Mouse (Mus musculus): ENCODE results near the gene Catip. TPM values are rescaled to one million over a fixed set of nuclear protein-coding genes. Genes with fewer than 3 reads are reported as not detected.
"Not testable (repeated sequence)": the region's sequence is repeated elsewhere in the genome, so short reads cannot be mapped to it uniquely, and the experiment has no call there.

Catip gene
- total RNA-seq (2021), result 1 to 10 TPM; 1.2 to 1.7 TPM
- long read RNA-seq, partial matches to known transcripts, result 1 of 2 reads
- long read RNA-seq, other reads (novel, unspliced or antisense), result 1 of 2 reads

- DNase-seq (ENCODE audit: low spot score in 2 of 2), result peak; percentile 76 to 78
Measured at GRCm38 (mm10) chr1:74361812-74362211, at the start of gene Catip. TSS of gene Catip (plus strand) at chr1:74362108.

GRCm38 (mm10) chr1:74313049-74313692 lies 48.7 kb upstream of the Catip start:
- DNase-seq (ENCODE audit: low spot score in 2 of 2), result peak; percentile 60 to 74

DNA sequence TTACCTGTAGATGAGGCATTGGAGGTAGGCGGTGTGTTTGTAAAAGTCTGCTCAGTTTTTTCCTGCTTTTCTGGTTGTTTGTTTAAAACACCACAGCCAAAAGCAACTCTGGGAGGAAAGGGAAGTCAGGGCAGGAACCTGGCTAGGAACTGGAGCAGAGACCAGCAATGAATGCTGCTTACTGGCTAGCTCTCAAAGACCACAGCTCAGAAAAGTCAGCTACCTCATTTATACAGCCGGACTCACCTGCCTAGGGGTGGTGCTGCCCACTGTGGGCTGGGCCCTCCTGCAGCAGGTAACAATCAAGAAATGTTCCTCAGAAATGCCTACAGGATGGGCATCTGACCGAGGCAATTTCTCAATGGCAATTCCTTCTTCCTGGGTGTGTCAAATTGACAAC lies 47.1 kb upstream of the Catip start:
- no peak for DNase-seq (ENCODE audit: low spot score in 2 of 2)

- no peak for DNase-seq (ENCODE audit: low spot score in 2 of 2)
Measured at GRCm38 (mm10) chr1:74316114-74316827, 45.6 kb upstream of the Catip start.

DNA sequence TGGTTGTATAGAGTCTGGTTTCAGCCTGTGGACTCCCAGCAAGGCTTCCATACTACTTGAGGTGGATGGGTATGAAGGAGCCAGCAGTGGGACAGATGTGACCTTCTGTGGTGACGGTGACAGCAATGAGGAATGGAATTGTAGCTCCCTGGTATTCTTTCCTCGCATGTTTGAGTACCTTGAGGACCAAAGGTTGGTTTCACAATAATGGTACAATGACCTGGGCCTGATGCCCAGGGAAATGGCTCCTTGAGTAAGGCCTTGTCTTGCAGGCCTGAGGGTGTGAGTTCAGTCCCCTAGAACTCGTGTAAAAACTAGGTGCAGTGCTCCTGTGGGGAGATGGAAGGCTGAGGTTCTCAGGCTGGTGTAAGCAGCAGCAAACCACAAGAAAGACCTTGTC lies 43.2 kb upstream of the Catip start:
- no peak for DNase-seq (ENCODE audit: low spot score in 2 of 2)

GRCm38 (mm10) chr1:74321396-74321795 lies 40.5 kb upstream of the Catip start:
- DNase-seq (ENCODE audit: low spot score in 2 of 2), result no peak

- DNase-seq (ENCODE audit: low spot score in 2 of 2), result not testable (repeated sequence)
Measured at GRCm38 (mm10) chr1:74326916-74327315, 35.0 kb upstream of the Catip start.

DNA sequence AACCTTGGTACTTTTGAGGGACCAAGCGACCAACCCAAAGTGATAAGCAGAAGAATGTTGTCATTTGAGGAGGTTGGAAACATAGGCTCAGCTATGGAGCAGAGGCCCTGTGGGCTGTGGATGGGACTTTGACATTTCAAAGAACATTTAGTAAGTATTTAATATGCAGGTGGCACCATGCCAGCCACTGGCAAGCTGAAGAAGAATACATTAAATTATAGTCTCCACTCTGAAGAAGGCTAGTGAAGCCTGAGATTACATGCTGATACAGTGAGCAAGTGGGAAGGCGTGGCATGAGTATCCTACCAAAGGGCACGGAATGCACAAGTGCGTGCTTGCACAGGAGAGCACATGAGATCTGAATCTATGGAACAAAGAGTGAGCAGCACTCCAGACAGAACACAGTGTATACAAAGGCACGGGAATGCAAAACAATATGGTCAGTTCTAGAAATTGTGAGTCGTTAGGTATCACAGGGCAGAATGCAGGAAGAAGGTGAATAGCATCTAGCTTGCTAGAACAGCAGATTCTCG lies 31.9 kb upstream of the Catip start:
- DNase-seq (ENCODE audit: low spot score in 2 of 2), result no peak

- peak in 1 of 2 experiments; percentile 25 for DNase-seq (ENCODE audit: low spot score in 2 of 2)
Measured at GRCm38 (mm10) chr1:74331046-74331681, 30.7 kb upstream of the Catip start.

DNA sequence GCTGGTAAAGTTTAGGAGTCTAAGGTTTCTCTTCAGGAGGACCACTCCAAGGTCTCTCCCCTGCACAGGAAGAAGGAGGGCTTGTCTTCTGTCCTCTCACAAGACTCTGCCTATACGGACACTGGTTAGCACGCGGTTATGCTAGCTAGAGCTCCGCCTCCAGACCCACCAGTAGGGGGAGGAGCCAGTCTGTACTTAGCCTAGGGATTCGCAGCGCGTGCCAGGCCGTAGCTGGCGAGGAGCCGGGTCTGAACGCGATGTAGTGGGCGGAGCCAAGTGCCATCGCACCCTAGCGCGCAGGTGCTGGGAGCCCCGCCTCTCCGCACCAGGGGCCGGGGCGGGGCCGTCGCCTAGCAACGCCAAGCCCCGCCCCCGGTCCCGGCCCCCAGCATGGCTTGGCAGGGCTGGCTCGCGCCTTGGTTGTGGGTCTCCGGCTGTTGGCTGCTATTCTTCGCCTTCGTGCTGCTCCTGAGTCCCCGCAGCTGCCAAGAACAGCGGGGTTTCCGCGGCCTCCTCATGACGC lies 29.6 kb upstream of the Catip start:
- peak; percentile 92 to 96 for DNase-seq (ENCODE audit: low spot score in 2 of 2)

DNA sequence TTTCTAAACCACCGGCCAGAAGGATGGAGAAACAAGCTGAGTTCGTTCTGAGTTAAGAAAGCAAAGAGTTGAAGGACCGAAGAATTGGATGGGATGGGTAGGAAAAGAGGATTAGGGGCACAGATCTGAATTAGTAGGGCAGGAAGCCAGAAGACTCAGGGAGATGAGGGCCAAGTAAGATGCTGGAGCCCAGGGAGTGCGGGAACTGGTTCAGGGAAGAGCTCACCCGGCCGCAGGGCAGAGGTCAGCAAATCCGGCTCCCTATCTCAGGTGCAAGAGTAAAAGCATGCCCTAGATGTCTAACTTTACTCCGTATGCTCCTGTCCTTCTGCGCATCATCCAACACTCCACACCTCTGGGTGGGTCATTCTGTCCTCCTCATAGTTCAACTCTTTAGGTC lies 29.0 kb upstream of the Catip start:
- no peak for DNase-seq (ENCODE audit: low spot score in 2 of 2)

DNA sequence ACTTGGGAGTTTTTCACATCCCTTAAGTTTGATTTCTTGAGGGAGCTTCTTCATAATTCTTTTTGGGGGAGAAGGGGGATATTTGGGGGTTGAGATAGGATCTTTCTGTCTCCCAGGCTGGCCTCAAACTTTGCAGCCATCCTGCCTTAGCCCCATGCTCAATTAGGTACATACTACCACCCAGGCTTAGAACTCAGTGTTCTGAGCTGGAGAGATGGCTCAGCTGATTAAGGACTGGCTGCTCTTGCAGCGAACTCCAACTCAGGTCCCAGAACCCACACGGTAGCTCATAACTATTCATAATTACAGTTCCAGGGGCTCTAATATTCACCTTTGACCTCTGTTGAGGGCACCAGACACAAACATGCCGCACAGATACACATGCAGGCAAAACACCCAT lies 27.3 kb upstream of the Catip start:
- DNase-seq (ENCODE audit: low spot score in 2 of 2), result no peak

DNA sequence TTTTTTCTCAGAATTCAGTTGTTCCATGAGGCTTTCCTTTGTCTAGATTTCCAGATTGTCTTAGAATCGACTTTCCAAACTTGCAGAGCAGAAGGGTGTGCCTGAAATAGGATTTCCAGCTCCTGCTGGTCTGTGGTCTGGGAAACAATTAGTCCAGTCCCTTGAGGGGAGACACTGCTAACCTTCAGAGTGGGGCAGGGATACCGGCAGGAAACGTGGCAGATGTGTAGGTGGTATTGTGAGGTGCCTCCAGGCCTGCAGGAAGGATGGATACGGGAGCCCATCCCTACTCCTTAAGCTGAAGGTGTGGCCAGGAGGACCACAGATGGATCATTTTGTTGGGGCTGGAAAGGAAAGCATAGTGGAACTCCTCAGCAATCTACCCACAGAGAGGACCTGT lies 26.9 kb upstream of the Catip start:
- no peak for DNase-seq (ENCODE audit: low spot score in 2 of 2)

DNA sequence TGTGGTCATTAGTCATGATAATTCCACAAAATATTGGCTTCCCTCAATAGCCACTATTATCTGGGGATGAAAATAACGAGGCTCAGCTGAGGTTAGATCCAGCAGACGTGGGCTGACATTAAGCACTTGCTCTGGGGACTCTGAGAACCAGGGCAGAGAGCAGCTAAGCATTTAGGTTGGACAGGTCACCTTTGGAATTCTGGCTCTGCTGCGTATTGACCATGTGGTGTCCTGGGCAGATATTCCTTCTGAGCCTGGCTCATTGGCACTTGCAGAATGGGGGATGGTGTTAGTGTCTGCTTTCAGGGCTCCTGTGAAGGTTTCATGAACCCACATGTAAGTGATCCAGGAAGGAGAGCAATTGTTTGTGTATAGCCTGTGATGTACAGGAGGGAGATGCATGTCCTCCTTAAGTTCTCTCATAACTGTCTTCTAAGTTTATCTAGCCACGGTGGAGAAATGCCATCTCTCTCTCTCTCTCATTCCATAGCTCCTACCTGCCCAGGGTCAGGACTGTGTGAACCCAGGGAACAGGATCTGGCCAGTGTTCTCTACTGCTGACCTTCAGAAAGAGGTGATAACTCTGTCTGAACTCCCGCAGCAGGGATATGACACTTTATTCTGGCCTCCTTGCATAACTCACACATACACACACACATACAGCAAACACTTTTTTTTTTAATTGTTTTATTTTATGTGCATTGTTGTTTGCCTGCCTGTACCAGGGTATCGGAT lies 26.3 kb upstream of the Catip start:
- no peak for DNase-seq (ENCODE audit: low spot score in 2 of 2)

- no peak for DNase-seq (ENCODE audit: low spot score in 2 of 2)
Measured at GRCm38 (mm10) chr1:74337241-74337771, 24.6 kb upstream of the Catip start.

DNA sequence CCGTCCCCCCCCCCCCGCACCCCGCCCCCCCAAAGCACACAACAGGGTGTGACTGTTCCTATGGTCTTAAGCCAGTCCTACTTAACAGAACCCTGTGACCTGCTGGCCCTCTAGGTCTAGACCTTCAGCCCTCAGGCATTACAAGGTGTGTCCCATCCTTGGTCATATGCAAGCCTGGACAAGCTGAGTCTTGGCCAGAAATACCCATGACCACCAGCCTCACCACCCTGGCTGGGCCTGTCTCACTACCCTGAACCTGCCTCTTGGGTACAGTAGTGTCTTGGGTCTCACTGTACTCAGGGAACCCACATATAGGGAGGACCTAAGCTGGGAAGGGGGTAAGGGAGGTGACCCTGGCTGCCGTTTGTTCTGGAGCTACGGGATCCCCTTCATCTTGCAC lies 23.9 kb upstream of the Catip start:
- no peak for DNase-seq (ENCODE audit: low spot score in 2 of 2)

- no peak for DNase-seq (ENCODE audit: low spot score in 2 of 2)
Measured at GRCm38 (mm10) chr1:74338626-74339025, 23.3 kb upstream of the Catip start.

GRCm38 (mm10) chr1:74339917-74340316 lies 22.0 kb upstream of the Catip start:
- DNase-seq (ENCODE audit: low spot score in 2 of 2), result no peak

GRCm38 (mm10) chr1:74340361-74340764 lies 21.5 kb upstream of the Catip start:
- DNase-seq (ENCODE audit: low spot score in 2 of 2), result peak; percentile 67 to 77

- not testable (repeated sequence) for DNase-seq (ENCODE audit: low spot score in 2 of 2)
Measured at GRCm38 (mm10) chr1:74340992-74341391, 20.9 kb upstream of the Catip start.

GRCm38 (mm10) chr1:74341898-74342297 lies 20.0 kb upstream of the Catip start:
- DNase-seq (ENCODE audit: low spot score in 2 of 2), result no peak
